Mouse (Mus musculus) MEL (cell line): ENCODE data around the gene Crcp.
"Not testable (repeated sequence)": the region's sequence is repeated elsewhere in the genome, so short reads cannot be mapped to it uniquely, and the experiment has no call there.

ENCODE experiments used
- CTCF ChIP-seq, 3 experiments: IDR thresholded peaks in 2 of 3; conservative IDR thresholded peaks in 1 of 3; 2 replicates each; pipeline ENCODE4 v1.5.1; 2011 to 2012; ENCODE audit warnings: low read length in 3 of 3, low read depth in 2 of 3, mild to moderate bottlenecking in 2 of 3, improper control_type of control experiment in 1 of 3, inconsistent platforms in 1 of 3, mixed read lengths in 1 of 3, moderate library complexity in 1 of 3; ENCODE audit not compliant: control insufficient read depth in 1 of 3, insufficient read depth in 1 of 3, poor library complexity in 1 of 3, severe bottlenecking in 1 of 3
- ELF1 ChIP-seq: IDR thresholded peaks from 2 replicates; pipeline ENCODE4 v1.6.1; 2014; ENCODE audit warnings: low read depth, mild to moderate bottlenecking, inconsistent platforms, low read length, improper control_type of control experiment, moderate library complexity
- ETS1 ChIP-seq: IDR thresholded peaks from 2 replicates; pipeline ENCODE4 v1.6.1; 2012; ENCODE audit warnings: low read depth, mild to moderate bottlenecking, inconsistent platforms, low read length, improper control_type of control experiment, moderate library complexity
- HCFC1 ChIP-seq: IDR thresholded peaks from 2 replicates; pipeline ENCODE4 v1.6.1; 2012; ENCODE audit warnings: low read depth, mild to moderate bottlenecking, inconsistent platforms, low read length, improper control_type of control experiment, moderate library complexity
- MAX ChIP-seq: IDR thresholded peaks from 2 replicates; pipeline ENCODE4 v1.6.1; 2011; ENCODE audit warnings: low read length, improper control_type of control experiment
- MEF2A ChIP-seq: IDR thresholded peaks from 2 replicates; pipeline ENCODE4 v1.6.1; 2014; ENCODE audit warnings: low read depth, mild to moderate bottlenecking, inconsistent platforms, low read length, improper control_type of control experiment; ENCODE audit not compliant: poor library complexity, insufficient replicate concordance, severe bottlenecking; ENCODE audit errors: extremely low read depth
- MXI1 ChIP-seq: IDR thresholded peaks from 2 replicates; pipeline ENCODE4 v1.6.1; 2011; ENCODE audit warnings: mild to moderate bottlenecking, low read depth, low read length, improper control_type of control experiment
- NELFE ChIP-seq: IDR thresholded peaks from 2 replicates; pipeline ENCODE4 v1.6.1; 2011; ENCODE audit warnings: low read depth, low read length, improper control_type of control experiment
- POLR2A ChIP-seq, 2 experiments: IDR thresholded peaks; 2 replicates each; pipeline ENCODE4 v1.6.1; 2011 to 2012; ENCODE audit warnings: low read length in 2 of 2, mild to moderate bottlenecking in 2 of 2, control low read depth in 1 of 2, improper control_type of control experiment in 1 of 2, low read depth in 1 of 2, moderate library complexity in 1 of 2; ENCODE audit not compliant: control insufficient read depth in 1 of 2, insufficient read depth in 1 of 2, poor library complexity in 1 of 2
- RAD21 ChIP-seq: IDR thresholded peaks from 2 replicates; pipeline ENCODE4 v1.6.1; 2011; ENCODE audit warnings: mild to moderate bottlenecking, low read depth, low read length, improper control_type of control experiment
- TAL1 ChIP-seq: IDR thresholded peaks from 2 replicates; pipeline ENCODE4 v1.6.1; 2012; ENCODE audit warnings: mild to moderate bottlenecking, inconsistent platforms, low read length, moderate library complexity, mixed read lengths
- UBTF ChIP-seq: IDR thresholded peaks from 2 replicates; pipeline ENCODE4 v1.6.1; 2012; ENCODE audit warnings: low read depth, mild to moderate bottlenecking, inconsistent platforms, low read length, improper control_type of control experiment, moderate library complexity, borderline replicate concordance; ENCODE audit not compliant: insufficient read depth
- ZC3H11A ChIP-seq: IDR thresholded peaks from 2 replicates; pipeline ENCODE4 v1.6.1; 2012; ENCODE audit warnings: low read depth, mild to moderate bottlenecking, inconsistent platforms, low read length, improper control_type of control experiment

DNA sequence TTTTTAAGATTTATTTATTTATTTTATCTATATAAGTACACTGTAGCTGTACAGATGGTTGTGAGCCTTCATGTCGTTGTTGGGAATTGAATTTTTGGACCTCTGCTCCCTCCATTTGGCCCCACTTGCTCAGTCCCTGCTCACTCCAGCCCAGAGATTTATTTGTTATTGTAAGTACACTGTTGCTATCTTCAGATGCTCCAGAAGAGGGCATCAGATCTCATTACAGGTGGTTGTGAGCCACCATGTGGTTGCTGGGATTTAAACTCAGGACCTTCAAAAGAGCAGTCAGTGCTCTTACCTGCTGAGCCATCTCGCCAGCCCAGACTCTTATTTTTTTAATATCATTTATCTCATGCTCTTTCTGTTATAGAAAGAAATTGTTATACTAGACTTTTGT lies 7.2 kb downstream of the Crcp start:
- not testable (repeated sequence) for TF ChIP-seq POLR2A (IDR thresholded peaks at IDR 0.05; ENCODE audit: control insufficient read depth in 1 of 2, insufficient read depth in 1 of 2, low read depth in 1 of 2, low read length in 2 of 2, poor library complexity in 1 of 2); HCFC1; UBTF; NELFE; MEF2A; TAL1; ELF1; ETS1; MAX; ZC3H11A
- peak; percentile 11 for TF ChIP-seq RAD21
- TF ChIP-seq CTCF (IDR thresholded peaks at IDR 0.05 in 2 of 3, conservative IDR thresholded peaks at IDR 0.05 in 1 of 3; ENCODE audit: control insufficient read depth in 1 of 3, insufficient read depth in 1 of 3, low read depth in 2 of 3, low read length in 3 of 3, poor library complexity in 1 of 3, severe bottlenecking in 1 of 3): peak; percentile 16 to 67 (median 23); a peak in 4 of 6 replicates
- peak; percentile 82 for TF ChIP-seq MXI1
